Mouse (Mus musculus): ENCODE measurements around the gene Gpc6. TPM values are rescaled to one million over a fixed set of nuclear protein-coding genes. Genes with fewer than 3 reads are reported as not detected.

Gene Gpc6
- polyA plus RNA-seq, 1 experiment, result 4.7 TPM

DNA sequence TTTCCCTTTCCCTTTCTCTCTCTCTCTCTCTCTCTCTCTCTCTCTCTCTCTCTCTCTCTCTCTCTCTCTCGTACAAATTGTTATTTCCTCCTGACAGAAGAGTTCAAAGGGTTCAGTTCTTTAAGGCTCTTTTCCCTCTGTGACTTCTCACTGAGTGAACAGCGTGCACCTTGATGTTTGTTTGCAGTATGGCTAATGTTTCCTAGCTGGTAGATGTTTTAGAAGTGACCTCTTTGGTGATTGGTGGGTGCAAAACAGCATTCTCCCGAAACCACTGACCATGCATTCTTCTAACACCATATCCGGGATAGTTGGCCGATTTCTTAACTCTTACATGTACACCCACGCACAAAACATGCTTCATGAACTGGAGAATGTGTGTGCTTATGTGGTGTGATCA is 20.9 kb downstream of the Gpc6 start:
- TF ChIP-seq CTCF (IDR thresholded peaks at IDR 0.05; ENCODE audit: extremely low read depth, insufficient read depth, low read length) (no peak), POLR2A (IDR thresholded peaks at IDR 0.05; ENCODE audit: extremely low read depth, insufficient read depth, low read length) (no peak)
- Histone ChIP-seq H3K27ac (ENCODE audit: insufficient read depth, low read length) (no peak overlapping the region), H3K4me3 (ENCODE audit: insufficient read depth, low read length) (no peak overlapping the region), H3K4me1 (ENCODE audit: control insufficient read depth, insufficient read depth, low read length) (no peaks in the 10 kb centered on the region)

DNA sequence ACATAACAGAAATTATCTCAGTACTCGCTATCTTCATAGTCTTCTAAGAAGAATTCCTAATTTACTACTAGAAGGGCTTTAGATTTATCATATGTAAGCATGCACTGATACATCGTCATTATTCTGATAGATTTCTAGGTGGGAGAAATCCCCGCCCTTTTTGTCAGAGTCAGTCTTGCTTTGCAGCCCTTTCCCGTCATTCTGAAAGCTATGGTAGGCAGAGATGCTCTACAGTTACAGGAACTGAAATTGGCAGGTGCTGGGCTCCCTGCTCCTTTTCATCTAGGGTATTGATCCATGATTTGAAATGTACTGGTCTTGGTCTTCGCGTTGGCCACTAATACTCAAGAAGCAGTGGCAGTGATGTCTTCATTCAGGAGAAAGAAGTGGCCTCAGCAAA is 22.3 kb downstream of the Gpc6 start:
- H3K4me1 ChIP-seq (ENCODE audit: control insufficient read depth, insufficient read depth, low read length), result no peaks in the 10 kb centered on the region
- H3K27ac ChIP-seq (ENCODE audit: insufficient read depth, low read length), result no peak overlapping the region
- H3K4me3 ChIP-seq (ENCODE audit: insufficient read depth, low read length), result no peak overlapping the region
- TF ChIP-seq CTCF (IDR thresholded peaks at IDR 0.05; ENCODE audit: extremely low read depth, insufficient read depth, low read length) (no peak), POLR2A (IDR thresholded peaks at IDR 0.05; ENCODE audit: extremely low read depth, insufficient read depth, low read length) (no peak)

DNA sequence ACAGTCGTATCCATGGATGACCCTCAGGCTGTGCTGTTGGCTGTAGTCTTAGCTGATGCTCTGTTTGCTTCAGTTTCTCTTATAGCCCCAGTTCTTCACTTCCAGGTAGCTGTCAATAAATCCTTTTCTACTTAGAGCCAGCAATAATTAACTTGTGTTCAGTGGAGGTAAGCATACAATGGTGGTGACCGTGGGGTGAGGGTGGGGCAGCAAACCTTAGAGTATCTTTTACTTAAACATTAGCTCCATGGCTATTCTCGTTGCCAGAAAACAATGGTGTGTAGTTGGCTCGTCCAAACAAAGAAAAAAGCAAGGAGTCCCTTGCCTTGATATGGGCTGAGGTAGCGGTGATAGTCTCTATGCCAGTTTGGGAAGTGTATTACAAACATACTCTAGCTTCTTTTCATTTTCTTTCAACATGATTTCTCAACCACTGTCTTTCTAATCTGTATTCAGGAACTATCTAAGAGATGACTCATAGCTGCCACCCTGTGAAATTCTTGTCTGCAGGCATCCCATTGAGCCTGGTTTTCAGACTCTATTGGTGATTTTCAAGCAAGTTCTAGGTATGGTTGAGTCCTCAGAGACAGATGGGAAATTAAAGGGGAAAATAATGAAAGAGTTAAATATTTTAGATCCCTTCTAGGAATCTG is 22.9 kb downstream of the Gpc6 start:
- Histone ChIP-seq H3K4me3 (ENCODE audit: insufficient read depth, low read length) (no peak overlapping the region), H3K4me1 (ENCODE audit: control insufficient read depth, insufficient read depth, low read length) (no peaks in the 10 kb centered on the region), H3K27ac (ENCODE audit: insufficient read depth, low read length) (no peak overlapping the region)
- TF ChIP-seq POLR2A (IDR thresholded peaks at IDR 0.05; ENCODE audit: extremely low read depth, insufficient read depth, low read length) (no peak), CTCF (IDR thresholded peaks at IDR 0.05; ENCODE audit: extremely low read depth, insufficient read depth, low read length) (no peak)

DNA sequence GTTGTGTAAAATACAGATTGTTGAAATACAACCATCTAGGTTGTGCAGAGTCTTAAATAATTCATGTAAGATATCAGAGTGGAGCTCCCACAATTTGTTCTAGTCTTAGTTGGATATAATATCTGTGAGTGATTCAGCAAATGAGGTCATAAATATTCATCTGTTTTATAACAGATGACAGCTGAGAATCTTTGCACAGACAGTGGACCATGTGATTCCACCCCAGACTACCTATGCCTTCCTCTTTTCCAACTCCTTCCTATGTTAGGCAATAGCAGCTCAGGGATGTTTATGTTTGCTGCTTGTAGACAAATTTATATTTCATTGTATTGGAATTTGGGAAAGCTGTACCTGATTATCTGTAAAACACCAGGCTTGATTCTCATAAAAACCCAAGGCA is 32.0 kb downstream of the Gpc6 start:
- Histone ChIP-seq H3K4me1 (ENCODE audit: control insufficient read depth, insufficient read depth, low read length) (no peaks in the 10 kb centered on the region), H3K27ac (ENCODE audit: insufficient read depth, low read length) (no peak overlapping the region), H3K4me3 (ENCODE audit: insufficient read depth, low read length) (no peak overlapping the region)
- no peak for TF ChIP-seq CTCF (IDR thresholded peaks at IDR 0.05; ENCODE audit: extremely low read depth, insufficient read depth, low read length)
- no peak for TF ChIP-seq POLR2A (IDR thresholded peaks at IDR 0.05; ENCODE audit: extremely low read depth, insufficient read depth, low read length)

DNA sequence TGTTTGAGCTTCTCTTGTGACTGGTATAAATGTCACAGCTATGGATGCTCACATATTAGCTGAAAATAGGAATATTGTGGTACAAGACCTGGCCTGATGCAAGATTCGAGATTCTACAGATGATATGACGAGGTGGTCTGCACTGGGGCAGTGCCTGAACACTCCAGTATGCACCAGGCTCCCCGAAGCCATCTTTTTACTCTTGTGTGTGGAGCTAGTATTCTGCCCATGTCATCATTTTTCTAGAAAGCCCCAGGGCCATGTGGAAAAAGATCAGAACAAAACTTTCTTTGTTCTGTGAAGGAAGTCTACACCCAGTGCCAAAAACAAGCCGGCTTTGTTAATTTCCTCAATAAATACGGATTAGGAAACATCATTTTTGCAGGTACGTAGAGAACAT is 39.7 kb downstream of the Gpc6 start:
- no peak overlapping the region for H3K27ac ChIP-seq (ENCODE audit: insufficient read depth, low read length)
- no peak overlapping the region for H3K4me3 ChIP-seq (ENCODE audit: insufficient read depth, low read length)
- no peaks in the 10 kb centered on the region for H3K4me1 ChIP-seq (ENCODE audit: control insufficient read depth, insufficient read depth, low read length)
- TF ChIP-seq POLR2A (IDR thresholded peaks at IDR 0.05; ENCODE audit: extremely low read depth, insufficient read depth, low read length) (no peak), CTCF (IDR thresholded peaks at IDR 0.05; ENCODE audit: extremely low read depth, insufficient read depth, low read length) (no peak)

DNA sequence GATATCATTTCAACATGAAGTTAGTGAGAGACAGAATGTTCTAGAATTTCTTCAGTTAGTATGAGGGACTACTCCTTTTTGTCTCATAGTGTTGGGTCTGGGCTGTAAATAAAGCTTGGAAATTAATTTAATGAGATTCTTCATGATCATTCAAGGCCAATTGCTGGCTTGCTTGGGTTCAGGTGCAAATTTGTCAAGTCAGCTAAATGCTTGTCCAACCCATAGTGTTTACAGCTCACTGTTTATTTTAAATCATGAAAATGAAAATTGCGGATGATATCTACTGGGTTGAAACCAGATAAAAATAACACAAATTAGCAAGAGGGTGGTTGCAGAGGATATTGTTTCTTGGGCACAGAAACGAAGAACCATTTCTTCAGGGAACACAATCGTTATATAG is 49.6 kb downstream of the Gpc6 start:
- H3K4me1 ChIP-seq (ENCODE audit: control insufficient read depth, insufficient read depth, low read length), result peaks cover 3% of the 10 kb centered on the region; the same call in 1 of the 2 replicates
- no peak overlapping the region for H3K27ac ChIP-seq (ENCODE audit: insufficient read depth, low read length)
- no peak overlapping the region for H3K4me3 ChIP-seq (ENCODE audit: insufficient read depth, low read length)
- TF ChIP-seq CTCF (IDR thresholded peaks at IDR 0.05; ENCODE audit: extremely low read depth, insufficient read depth, low read length) (no peak), POLR2A (IDR thresholded peaks at IDR 0.05; ENCODE audit: extremely low read depth, insufficient read depth, low read length) (no peak)

DNA sequence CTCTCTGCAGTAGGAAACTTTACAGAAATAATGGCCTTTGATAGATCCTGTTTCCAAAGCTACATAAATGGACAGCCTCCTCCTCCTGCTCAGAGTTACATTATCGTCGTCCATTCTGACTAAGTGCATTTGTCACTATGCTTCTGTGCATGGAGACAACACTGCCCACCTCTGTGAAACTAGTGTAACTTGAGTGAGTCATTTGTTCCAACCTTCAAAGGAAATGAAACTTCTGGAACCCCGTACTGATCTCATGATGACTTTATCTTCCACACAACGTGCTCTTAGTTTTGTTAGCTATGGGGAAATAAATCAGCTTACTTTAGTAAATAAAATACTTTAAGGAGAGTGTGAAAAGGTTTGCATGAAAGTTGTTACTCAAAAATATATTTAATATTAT is 50.1 kb downstream of the Gpc6 start:
- Histone ChIP-seq H3K4me1 (ENCODE audit: control insufficient read depth, insufficient read depth, low read length) (peaks cover 4% of the 10 kb centered on the region; the same call in 1 of the 2 replicates), H3K4me3 (ENCODE audit: insufficient read depth, low read length) (no peak overlapping the region), H3K27ac (ENCODE audit: insufficient read depth, low read length) (no peak overlapping the region)
- TF ChIP-seq POLR2A (IDR thresholded peaks at IDR 0.05; ENCODE audit: extremely low read depth, insufficient read depth, low read length) (no peak), CTCF (IDR thresholded peaks at IDR 0.05; ENCODE audit: extremely low read depth, insufficient read depth, low read length) (no peak)

DNA sequence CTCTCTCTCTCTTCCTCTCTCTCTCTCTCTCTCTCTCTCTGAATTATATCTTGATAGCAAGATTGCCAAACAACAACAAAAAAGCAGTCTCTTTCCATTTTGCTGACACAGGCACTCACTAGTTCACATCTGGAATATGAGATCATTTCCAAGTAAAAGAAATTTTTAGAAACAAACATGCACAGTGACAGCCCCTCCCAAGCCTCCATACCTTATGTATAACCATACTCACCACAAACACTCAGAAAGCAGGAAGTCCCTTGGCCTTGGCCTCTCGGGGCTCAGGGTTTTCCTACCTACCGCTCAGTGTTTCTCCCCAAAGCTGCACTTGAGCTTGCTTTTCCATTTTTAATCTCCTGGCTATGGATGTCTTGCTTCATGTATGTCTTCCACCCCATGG is 52.1 kb downstream of the Gpc6 start:
- Histone ChIP-seq H3K4me1 (ENCODE audit: control insufficient read depth, insufficient read depth, low read length) (peaks cover 5% of the 10 kb centered on the region; the same call in 1 of the 2 replicates), H3K27ac (ENCODE audit: insufficient read depth, low read length) (no peak overlapping the region), H3K4me3 (ENCODE audit: insufficient read depth, low read length) (no peak overlapping the region)
- TF ChIP-seq CTCF (IDR thresholded peaks at IDR 0.05; ENCODE audit: extremely low read depth, insufficient read depth, low read length) (no peak), POLR2A (IDR thresholded peaks at IDR 0.05; ENCODE audit: extremely low read depth, insufficient read depth, low read length) (no peak)

DNA sequence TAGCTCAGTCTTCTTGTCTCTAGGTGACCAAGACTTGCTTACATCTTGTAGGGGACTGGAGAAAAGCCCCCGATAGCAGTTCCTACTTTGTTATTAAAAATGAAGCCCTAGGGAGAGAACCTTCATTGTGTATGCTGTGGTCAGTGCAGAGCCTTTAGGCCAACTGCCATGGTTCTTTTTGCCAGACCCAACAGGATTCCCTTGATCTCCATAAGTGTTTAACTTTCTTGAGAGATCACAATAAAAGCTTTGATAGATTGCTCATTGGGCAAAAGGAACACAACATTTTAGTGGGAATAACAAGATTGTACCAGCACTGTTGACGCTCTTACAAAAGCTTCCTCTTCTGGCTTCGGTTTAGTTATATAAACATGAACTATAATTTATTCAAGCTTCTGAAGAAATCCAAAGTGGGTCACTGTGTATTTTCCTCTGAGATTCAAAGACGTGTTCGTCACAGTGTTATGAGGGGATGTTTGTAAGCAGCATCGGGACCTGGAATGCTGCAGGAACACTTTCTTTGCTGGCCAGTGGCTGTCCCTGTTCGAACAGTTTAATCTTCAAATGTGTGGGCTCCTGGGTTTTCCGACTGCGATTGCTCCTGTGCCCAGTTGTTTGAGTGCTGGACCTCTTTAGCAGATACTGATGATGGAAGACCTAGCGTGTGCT is 54.7 kb downstream of the Gpc6 start:
- Histone ChIP-seq H3K27ac (ENCODE audit: insufficient read depth, low read length) (0 out of 2 replicates have a peak overlapping the region, but pooled peaks have one; percentile 47), H3K4me3 (ENCODE audit: insufficient read depth, low read length) (no peak overlapping the region), H3K4me1 (ENCODE audit: control insufficient read depth, insufficient read depth, low read length) (peaks cover 5% of the 10 kb centered on the region; the same call in 1 of the 2 replicates)
- no peak for TF ChIP-seq CTCF (IDR thresholded peaks at IDR 0.05; ENCODE audit: extremely low read depth, insufficient read depth, low read length)
- no peak for TF ChIP-seq POLR2A (IDR thresholded peaks at IDR 0.05; ENCODE audit: extremely low read depth, insufficient read depth, low read length)

DNA sequence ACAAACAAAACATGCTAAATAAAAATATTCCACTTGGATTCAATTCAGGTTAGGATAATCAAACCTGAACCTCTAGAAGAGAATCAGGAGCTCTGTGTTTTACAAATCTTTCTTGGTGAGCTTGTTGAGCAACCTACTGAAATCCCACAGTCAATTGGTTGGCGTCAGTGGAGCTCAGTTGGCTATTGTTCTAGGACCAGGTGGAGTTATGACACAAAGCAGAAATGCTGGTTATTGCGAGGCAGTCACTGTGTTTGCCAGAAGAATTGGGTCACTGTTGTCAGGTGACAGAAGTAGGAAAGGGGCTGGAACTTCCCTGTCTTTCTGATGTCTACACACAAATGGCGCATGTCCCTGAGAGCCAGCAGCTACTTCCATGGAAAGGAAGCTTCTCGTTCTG is 56.6 kb downstream of the Gpc6 start:
- no peak for TF ChIP-seq CTCF (IDR thresholded peaks at IDR 0.05; ENCODE audit: extremely low read depth, insufficient read depth, low read length)
- no peak for TF ChIP-seq POLR2A (IDR thresholded peaks at IDR 0.05; ENCODE audit: extremely low read depth, insufficient read depth, low read length)
- Histone ChIP-seq H3K4me1 (ENCODE audit: control insufficient read depth, insufficient read depth, low read length) (peaks cover 3% of the 10 kb centered on the region; the same call in 1 of the 2 replicates), H3K4me3 (ENCODE audit: insufficient read depth, low read length) (no peak overlapping the region), H3K27ac (ENCODE audit: insufficient read depth, low read length) (no peak overlapping the region)

All from cortical plate, adult 2 months (tissue).